Mouse (Mus musculus) E14TG2a.4 (cell line): ENCODE data around the gene Akap2.

Experiments used
- H3K27me3 ChIP-seq: 2 replicates; pipeline ENCODE4 v1.6.1; 2014; ENCODE audit warnings: low read length, control low read depth; ENCODE audit not compliant: insufficient read depth
- H3K36me3 ChIP-seq: 2 replicates; pipeline ENCODE4 v1.6.1; 2014; ENCODE audit warnings: low read length, control low read depth; ENCODE audit not compliant: insufficient read depth
- H3K4me1 ChIP-seq: replicated peaks from 2 replicates; pipeline ENCODE4 v1.6.1; 2014; ENCODE audit warnings: low read depth, low read length, control low read depth
- H3K4me3 ChIP-seq: replicated peaks from 2 replicates; pipeline ENCODE4 v1.5.1; 2014; ENCODE audit warnings: mild to moderate bottlenecking, low read length
- H3K9me3 ChIP-seq: 2 replicates; pipeline ENCODE4 v1.6.1; 2014; ENCODE audit warnings: low read length, control low read depth
- CTCF ChIP-seq: conservative IDR thresholded peaks from 2 replicates; pipeline ENCODE4 v1.5.1; 2014; ENCODE audit warnings: low read length
- NANOG ChIP-seq: IDR thresholded peaks from 2 replicates; pipeline ENCODE4 v1.6.1; 2014; ENCODE audit warnings: borderline replicate concordance, low read length, mixed read lengths
- POU5F1 ChIP-seq: IDR thresholded peaks from 2 replicates; pipeline ENCODE4 v1.6.1; 2014; ENCODE audit warnings: low read length, borderline replicate concordance

Akap2 gene

DNA sequence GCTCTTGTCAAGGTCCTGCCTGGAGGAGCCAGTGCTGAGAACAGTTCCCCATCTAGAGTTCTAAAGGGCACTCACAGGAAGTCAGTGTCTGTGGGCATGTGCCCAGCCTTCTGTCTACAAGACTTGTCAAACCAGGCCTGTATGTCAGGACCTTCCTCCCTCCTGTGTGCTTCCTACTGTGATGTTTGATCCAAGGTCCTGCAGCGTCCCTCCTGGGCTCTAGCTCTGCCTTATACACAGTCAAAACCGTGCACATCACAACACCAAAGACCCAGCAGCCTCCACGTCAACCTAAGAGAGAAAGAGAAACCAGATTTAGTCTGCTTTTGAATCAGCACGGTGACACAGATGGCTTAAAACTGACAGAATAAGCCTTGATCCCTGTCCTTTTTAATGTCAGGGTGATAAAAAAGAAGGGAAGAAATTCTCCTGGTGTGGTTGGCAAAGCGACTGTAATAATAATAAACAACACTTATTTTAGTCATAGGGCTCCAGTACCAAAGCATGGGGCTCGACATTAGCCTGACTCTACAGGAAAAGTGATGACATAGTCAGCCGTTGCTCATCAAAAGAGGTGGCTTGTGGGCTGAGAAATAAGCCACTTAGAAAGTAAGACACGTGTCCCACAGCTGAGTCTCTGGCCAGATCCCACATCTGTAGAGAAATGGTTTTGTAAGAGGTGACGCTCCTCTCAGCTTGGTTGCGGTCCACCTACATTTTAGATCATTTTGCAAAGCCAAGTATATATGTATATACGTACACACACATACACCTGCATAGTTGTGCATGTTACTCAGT is 13.5 kb downstream of the Akap2 start:
- no peaks in the 10 kb centered on the region for H3K36me3 ChIP-seq
- no peak for TF ChIP-seq POU5F1
- H3K27me3 ChIP-seq, result no peaks in the 10 kb centered on the region
- H3K9me3 ChIP-seq, result no peaks in the 10 kb centered on the region
- no peaks in the 10 kb centered on the region for H3K4me1 ChIP-seq
- no peak overlapping the region for H3K4me3 ChIP-seq

DNA sequence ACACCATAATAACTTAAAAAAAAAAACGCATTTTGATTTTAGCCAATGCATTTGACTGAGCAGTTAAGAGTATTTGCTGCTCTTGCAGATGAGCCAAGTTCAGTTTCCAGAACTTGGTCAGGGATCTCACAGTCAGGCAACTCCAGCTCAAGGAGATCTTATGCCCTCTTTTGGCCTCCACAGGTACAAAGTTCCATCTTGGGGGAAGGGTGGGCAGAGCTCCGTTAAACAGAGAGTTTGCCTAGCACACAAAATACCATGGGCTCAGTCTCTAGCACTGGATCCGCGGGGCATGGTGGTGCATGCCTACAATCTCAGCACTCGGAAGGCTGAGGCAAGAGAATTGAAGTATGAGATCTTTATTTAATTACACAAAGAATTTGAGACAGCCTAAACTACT is 14.9 kb downstream of the Akap2 start:
- Histone ChIP-seq H3K9me3 (no peaks in the 10 kb centered on the region), H3K27me3 (peaks cover 3% of the 10 kb centered on the region; the same call in 1 of the 2 replicates), H3K36me3 (no peaks in the 10 kb centered on the region), H3K4me1 (no peaks in the 10 kb centered on the region), H3K4me3 (no peak overlapping the region)
- TF ChIP-seq CTCF (no peak), POU5F1 (no peak), NANOG (no peak)

- H3K4me1 ChIP-seq, result no peaks in the 10 kb centered on the region
Measured at GRCm38 (mm10) chr4:57733445-57733844, 16.0 kb downstream of the Akap2 start.

DNA sequence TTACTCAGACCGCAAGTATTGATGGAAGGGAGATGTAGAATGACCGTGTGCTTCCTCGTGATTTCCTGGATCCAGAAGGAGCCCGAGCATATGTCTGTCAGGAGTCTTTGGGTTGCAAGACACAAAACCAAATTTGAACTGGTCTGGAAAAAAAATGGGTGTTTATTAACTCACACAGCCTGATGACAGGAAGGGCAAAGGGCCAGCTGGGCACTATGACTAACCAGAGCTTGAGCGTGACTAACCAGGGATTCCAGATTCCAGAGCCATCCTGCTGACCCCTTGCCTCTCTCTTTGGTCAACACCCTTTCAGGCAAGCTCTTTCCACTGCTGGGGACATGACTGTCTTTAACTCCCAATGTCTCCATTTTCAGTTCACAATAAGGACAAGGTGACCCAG is 18.0 kb downstream of the Akap2 start:
- TF ChIP-seq NANOG, result no peak
- TF ChIP-seq CTCF, result no peak
- TF ChIP-seq POU5F1, result no peak
- Histone ChIP-seq H3K4me1 (peaks cover 1% of the 10 kb centered on the region), H3K27me3 (peaks cover 3% of the 10 kb centered on the region; the same call in 1 of the 2 replicates), H3K36me3 (no peaks in the 10 kb centered on the region), H3K4me3 (no peak overlapping the region), H3K9me3 (no peaks in the 10 kb centered on the region)

More at GRCm38 (mm10) chr4:57733445-57733844, 16.0 kb downstream of the Akap2 start:
- no peak overlapping the region for H3K4me3 ChIP-seq
- peaks cover 3% of the 10 kb centered on the region; the same call in 1 of the 2 replicates for H3K27me3 ChIP-seq
- TF ChIP-seq NANOG, result no peak
- no peak for TF ChIP-seq POU5F1
- no peaks in the 10 kb centered on the region for H3K36me3 ChIP-seq
- H3K9me3 ChIP-seq, result no peaks in the 10 kb centered on the region

DNA sequence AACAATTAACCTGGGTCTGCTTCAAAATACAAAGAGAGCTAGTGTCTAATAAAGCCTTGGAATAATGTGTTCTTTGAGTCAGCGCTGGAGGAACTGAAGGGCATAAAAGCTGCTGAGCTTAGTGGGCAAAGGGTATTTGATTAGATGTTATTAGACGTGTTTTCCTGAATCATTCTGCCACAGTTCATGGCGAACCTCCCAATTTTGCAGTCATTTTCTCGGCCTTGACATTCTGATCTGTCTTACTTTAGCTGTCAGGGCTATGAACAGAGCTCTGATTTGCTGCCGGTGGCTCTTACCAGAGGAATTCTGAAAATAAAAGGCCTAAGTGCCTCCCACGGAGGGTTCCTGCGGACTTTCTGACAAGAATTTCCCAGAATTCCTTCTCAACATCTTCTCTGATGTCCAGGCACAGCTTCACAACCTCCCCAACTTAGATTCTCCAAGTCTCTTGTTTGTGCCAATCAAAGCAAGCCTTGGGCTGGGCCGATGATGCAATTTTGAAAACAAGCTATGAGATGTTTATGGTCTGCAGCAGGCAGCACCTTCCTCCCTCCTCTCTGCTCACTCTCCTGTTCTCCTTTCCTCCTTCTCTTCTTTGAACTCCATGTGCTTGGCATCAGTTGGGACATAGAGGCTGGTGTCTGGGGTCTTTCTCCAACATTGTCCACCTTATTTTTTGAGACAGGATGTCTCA is 21.5 kb downstream of the Akap2 start:
- TF ChIP-seq NANOG, result no peak
- no peak for TF ChIP-seq CTCF
- no peak for TF ChIP-seq POU5F1
- H3K4me1 ChIP-seq, result peaks cover 22% of the 10 kb centered on the region
- no peaks in the 10 kb centered on the region for H3K9me3 ChIP-seq
- no peaks in the 10 kb centered on the region for H3K36me3 ChIP-seq
- H3K4me3 ChIP-seq, result no peak overlapping the region
- peaks cover 10% of the 10 kb centered on the region; the same call in 1 of the 2 replicates for H3K27me3 ChIP-seq

- 0 out of 2 replicates have a peak, but pooled peaks cover 6% of the 10 kb centered on the region for H3K9me3 ChIP-seq
- TF ChIP-seq POU5F1 (no peak), CTCF (no peak), NANOG (no peak)
Measured at GRCm38 (mm10) chr4:57743325-57743929, 26.0 kb downstream of the Akap2 start.

DNA sequence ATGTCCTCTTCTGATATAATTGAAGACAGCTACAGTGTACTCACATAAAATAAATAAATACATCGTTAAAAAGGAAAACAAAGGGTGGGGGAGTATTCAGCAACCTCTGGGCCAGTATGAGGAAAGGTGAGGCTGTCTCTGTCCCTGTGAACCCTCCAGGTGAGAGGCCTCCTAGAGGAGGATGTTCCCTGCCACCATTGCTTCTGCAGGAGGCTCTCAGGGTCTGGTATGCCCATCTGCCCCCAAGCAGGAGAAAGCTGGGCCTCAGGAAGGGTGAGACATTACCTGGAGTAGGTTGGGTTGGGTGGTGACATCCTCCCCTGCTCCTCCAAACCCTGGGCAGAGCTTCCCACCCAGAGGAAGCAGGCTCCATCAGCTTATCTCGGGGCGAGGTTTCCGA is 33.2 kb downstream of the Akap2 start:
- Histone ChIP-seq H3K4me1 (peaks cover 22% of the 10 kb centered on the region), H3K4me3 (no peak overlapping the region), H3K9me3 (0 out of 2 replicates have a peak, but pooled peaks cover 3% of the 10 kb centered on the region), H3K36me3 (no peaks in the 10 kb centered on the region), H3K27me3 (no peaks in the 10 kb centered on the region)
- TF ChIP-seq POU5F1, result no peak
- no peak for TF ChIP-seq NANOG
- TF ChIP-seq CTCF, result no peak

More at GRCm38 (mm10) chr4:57743325-57743929, 26.0 kb downstream of the Akap2 start:
- Histone ChIP-seq H3K27me3 (peaks cover 6% of the 10 kb centered on the region; the same call in 1 of the 2 replicates), H3K4me1 (peaks cover 22% of the 10 kb centered on the region), H3K4me3 (no peak overlapping the region), H3K36me3 (no peaks in the 10 kb centered on the region)

DNA sequence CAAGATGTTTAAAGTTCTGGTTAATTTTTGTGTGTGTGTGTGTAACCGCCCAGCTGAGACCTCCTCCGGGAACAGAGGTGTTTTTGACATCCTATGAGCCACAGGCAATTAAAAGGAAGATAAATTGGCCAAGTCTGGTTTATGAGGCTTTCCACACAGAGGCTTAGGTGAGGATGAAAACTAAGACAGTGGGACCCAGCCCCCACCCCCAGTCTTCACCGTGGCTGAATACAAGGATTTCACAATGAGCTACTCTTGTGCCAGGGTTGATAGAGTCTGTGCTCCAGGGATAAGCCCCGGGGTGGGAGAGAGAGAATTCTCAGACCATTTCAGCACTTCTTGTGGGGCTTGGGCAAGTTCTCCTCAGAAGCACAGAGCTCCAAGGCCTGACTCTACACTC is 33.6 kb downstream of the Akap2 start:
- Histone ChIP-seq H3K4me1 (peaks cover 22% of the 10 kb centered on the region), H3K4me3 (no peak overlapping the region), H3K9me3 (no peaks in the 10 kb centered on the region), H3K27me3 (no peaks in the 10 kb centered on the region), H3K36me3 (no peaks in the 10 kb centered on the region)
- no peak for TF ChIP-seq CTCF
- no peak for TF ChIP-seq POU5F1
- no peak for TF ChIP-seq NANOG
